Mouse (Mus musculus): ENCODE results near the gene Slfnl1. TPM values are rescaled to one million over a fixed set of nuclear protein-coding genes. Genes with fewer than 3 reads are reported as not detected.

Gene Slfnl1
- polyA plus RNA-seq (2015; fragmentation: Nextera tagmentation; extraction: Ambion mirVana) = not detected in 2 replicates

- no peak for ATAC-seq (ENCODE audit: insufficient read depth, low FRiP score, low read depth)
- H3K4me2 ChIP-seq = no peak within 1 kb of the TSS
Measured at GRCm38 (mm10) chr4:120531986-120532385, at the start of gene Slfnl1. Gene Slfnl1, plus strand, starts transcription at chr4:120532231.

GRCm38 (mm10) chr4:120487707-120488106 lies 44.3 kb upstream of the Slfnl1 start:
- H3K27ac ChIP-seq = no peak overlapping the region
- H3K9me3 ChIP-seq = no peaks in the 10 kb centered on the region
- H3K27me3 ChIP-seq (replicated peaks) = no peaks in the 10 kb centered on the region
- H3K4me2 ChIP-seq = no peak overlapping the region
- 0 out of 2 replicates have a peak, but pooled peaks cover 3% of the 10 kb centered on the region for H3K36me3 ChIP-seq
- 17% methylated on average over 1 of the region's 1 CpGs for WGBS
- H3K4me1 ChIP-seq = no peaks in the 10 kb centered on the region
- H3K9ac ChIP-seq = no peak overlapping the region
- ATAC-seq (ENCODE audit: insufficient read depth, low FRiP score, low read depth) = no peak
- H3K4me3 ChIP-seq (replicated peaks) = no peak overlapping the region

More at GRCm38 (mm10) chr4:120531986-120532385, at the start of gene Slfnl1:
- no peak within 1 kb of the TSS for H3K9ac ChIP-seq
- peaks cover 22% of the 10 kb centered on the region for H3K36me3 ChIP-seq
- 87% methylated on average over 6 of the region's 6 CpGs for WGBS
- H3K27ac ChIP-seq = no peak within 1 kb of the TSS
- H3K9me3 ChIP-seq = no peaks in the 10 kb centered on the region
- no peaks in the 10 kb centered on the region for H3K4me1 ChIP-seq
- H3K27me3 ChIP-seq (replicated peaks) = no peaks in the 10 kb centered on the region
- H3K4me3 ChIP-seq (replicated peaks) = no peak within 1 kb of the TSS

- WGBS = 85% methylated on average over 1 of the region's 1 CpGs
- H3K4me2 ChIP-seq = no peak overlapping the region
- no peaks in the 10 kb centered on the region for H3K27me3 ChIP-seq (replicated peaks)
- H3K9ac ChIP-seq = no peak overlapping the region
- peaks cover 15% of the 10 kb centered on the region for H3K36me3 ChIP-seq
- no peak overlapping the region for H3K4me3 ChIP-seq (replicated peaks)
- H3K27ac ChIP-seq = no peak overlapping the region
- H3K4me1 ChIP-seq = no peaks in the 10 kb centered on the region
- no peaks in the 10 kb centered on the region for H3K9me3 ChIP-seq
- no peak for ATAC-seq (ENCODE audit: insufficient read depth, low FRiP score, low read depth)
Measured at GRCm38 (mm10) chr4:120506955-120507354, 25.1 kb upstream of the Slfnl1 start.

- no peak for ATAC-seq (ENCODE audit: insufficient read depth, low FRiP score, low read depth)
- WGBS = 94% methylated on average over 4 of the region's 4 CpGs
- no peaks in the 10 kb centered on the region for H3K27me3 ChIP-seq (replicated peaks)
Measured at GRCm38 (mm10) chr4:120511203-120511602, 20.8 kb upstream of the Slfnl1 start.

GRCm38 (mm10) chr4:120514366-120514765 lies 17.7 kb upstream of the Slfnl1 start:
- H3K4me3 ChIP-seq (replicated peaks) = no peak overlapping the region
- H3K9ac ChIP-seq = no peak overlapping the region
- H3K4me2 ChIP-seq = no peak overlapping the region
- no peaks in the 10 kb centered on the region for H3K27me3 ChIP-seq (replicated peaks)
- H3K36me3 ChIP-seq = peaks cover 7% of the 10 kb centered on the region
- WGBS = 90% methylated on average over 2 of the region's 2 CpGs
- no peak overlapping the region for H3K27ac ChIP-seq
- no peak for ATAC-seq (ENCODE audit: insufficient read depth, low FRiP score, low read depth)
- no peaks in the 10 kb centered on the region for H3K9me3 ChIP-seq
- H3K4me1 ChIP-seq = no peaks in the 10 kb centered on the region

More at GRCm38 (mm10) chr4:120511203-120511602, 20.8 kb upstream of the Slfnl1 start:
- no peak overlapping the region for H3K27ac ChIP-seq
- no peaks in the 10 kb centered on the region for H3K9me3 ChIP-seq
- H3K4me1 ChIP-seq = no peaks in the 10 kb centered on the region
- no peak overlapping the region for H3K4me3 ChIP-seq (replicated peaks)
- H3K9ac ChIP-seq = no peak overlapping the region
- no peak overlapping the region for H3K4me2 ChIP-seq
- H3K36me3 ChIP-seq = peaks cover 17% of the 10 kb centered on the region

GRCm38 (mm10) chr4:120516491-120516890 lies 15.5 kb upstream of the Slfnl1 start:
- WGBS = 75% methylated on average over 7 of the region's 7 CpGs
- peak overlapping the region; percentile 86 for H3K27ac ChIP-seq
- no peaks in the 10 kb centered on the region for H3K4me1 ChIP-seq
- peak; percentile 97 for ATAC-seq (ENCODE audit: insufficient read depth, low FRiP score, low read depth)
- peaks cover 5% of the 10 kb centered on the region for H3K36me3 ChIP-seq
- H3K27me3 ChIP-seq (replicated peaks) = no peaks in the 10 kb centered on the region
- H3K9me3 ChIP-seq = no peaks in the 10 kb centered on the region
- peak overlapping the region; percentile 13; the same call in 1 of the 2 replicates for H3K4me2 ChIP-seq
- no peak overlapping the region for H3K9ac ChIP-seq
- H3K4me3 ChIP-seq (replicated peaks) = 0 out of 2 replicates have a peak overlapping the region, but pooled peaks have one; percentile 4

- peak; percentile 41; the same call in 1 of the 2 replicates for ATAC-seq (ENCODE audit: insufficient read depth, low FRiP score, low read depth)
- Histone ChIP-seq H3K9ac (no peak overlapping the region), H3K4me3 (replicated peaks) (0 out of 2 replicates have a peak overlapping the region, but pooled peaks have one; percentile 4)
Measured at GRCm38 (mm10) chr4:120516907-120517306, 15.1 kb upstream of the Slfnl1 start.

GRCm38 (mm10) chr4:120517335-120517734 lies 14.7 kb upstream of the Slfnl1 start:
- Histone ChIP-seq H3K4me2 (peak overlapping the region; percentile 13; the same call in 1 of the 2 replicates), H3K27ac (peak overlapping the region; percentile 86), H3K36me3 (peaks cover 5% of the 10 kb centered on the region), H3K4me1 (no peaks in the 10 kb centered on the region), H3K27me3 (replicated peaks) (no peaks in the 10 kb centered on the region), H3K4me3 (replicated peaks) (no peak overlapping the region), H3K9me3 (no peaks in the 10 kb centered on the region), H3K9ac (no peak overlapping the region)
- 73% methylated on average over 4 of the region's 4 CpGs for WGBS
- ATAC-seq (ENCODE audit: insufficient read depth, low FRiP score, low read depth) = no peak

More at GRCm38 (mm10) chr4:120516907-120517306, 15.1 kb upstream of the Slfnl1 start:
- peak overlapping the region; percentile 13; the same call in 1 of the 2 replicates for H3K4me2 ChIP-seq
- no peaks in the 10 kb centered on the region for H3K27me3 ChIP-seq (replicated peaks)
- H3K36me3 ChIP-seq = peaks cover 5% of the 10 kb centered on the region
- 76% methylated on average over 7 of the region's 7 CpGs for WGBS
- peak overlapping the region; percentile 86 for H3K27ac ChIP-seq
- no peaks in the 10 kb centered on the region for H3K4me1 ChIP-seq
- H3K9me3 ChIP-seq = no peaks in the 10 kb centered on the region

- Histone ChIP-seq H3K27me3 (replicated peaks) (no peaks in the 10 kb centered on the region), H3K9ac (no peak overlapping the region), H3K4me2 (no peak overlapping the region), H3K9me3 (no peaks in the 10 kb centered on the region), H3K4me1 (no peaks in the 10 kb centered on the region), H3K4me3 (replicated peaks) (no peak overlapping the region), H3K27ac (no peak overlapping the region), H3K36me3 (peaks cover 21% of the 10 kb centered on the region)
- 87% methylated on average over 5 of the region's 5 CpGs for WGBS
- ATAC-seq (ENCODE audit: insufficient read depth, low FRiP score, low read depth) = no peak
Measured at GRCm38 (mm10) chr4:120521761-120522160, 10.3 kb upstream of the Slfnl1 start.

- no peak overlapping the region for H3K4me3 ChIP-seq (replicated peaks)
- ATAC-seq (ENCODE audit: insufficient read depth, low FRiP score, low read depth) = no peak
- peaks cover 23% of the 10 kb centered on the region for H3K36me3 ChIP-seq
- H3K4me2 ChIP-seq = no peak overlapping the region
- no peak overlapping the region for H3K9ac ChIP-seq
- H3K4me1 ChIP-seq = no peaks in the 10 kb centered on the region
- WGBS = 84% methylated on average over 4 of the region's 4 CpGs
- no peaks in the 10 kb centered on the region for H3K9me3 ChIP-seq
- no peaks in the 10 kb centered on the region for H3K27me3 ChIP-seq (replicated peaks)
- H3K27ac ChIP-seq = no peak overlapping the region
Measured at GRCm38 (mm10) chr4:120522351-120522750, 9.7 kb upstream of the Slfnl1 start.

- Histone ChIP-seq H3K27ac (no peak overlapping the region), H3K36me3 (peaks cover 28% of the 10 kb centered on the region), H3K27me3 (replicated peaks) (no peaks in the 10 kb centered on the region), H3K4me2 (no peak overlapping the region), H3K9me3 (no peaks in the 10 kb centered on the region), H3K9ac (no peak overlapping the region), H3K4me1 (no peaks in the 10 kb centered on the region), H3K4me3 (replicated peaks) (no peak overlapping the region)
- 85% methylated on average over 3 of the region's 3 CpGs for WGBS
- ATAC-seq (ENCODE audit: insufficient read depth, low FRiP score, low read depth) = no peak
Measured at GRCm38 (mm10) chr4:120523092-120523491, 8.9 kb upstream of the Slfnl1 start.

GRCm38 (mm10) chr4:120528171-120528570 lies 3.9 kb upstream of the Slfnl1 start:
- no peak for ATAC-seq (ENCODE audit: insufficient read depth, low FRiP score, low read depth)
- H3K4me1 ChIP-seq = no peaks in the 10 kb centered on the region
- WGBS = 85% methylated on average over 9 of the region's 9 CpGs

GRCm38 (mm10) chr4:120538664-120539063 lies 6.6 kb downstream of the Slfnl1 start:
- Histone ChIP-seq H3K4me1 (no peaks in the 10 kb centered on the region), H3K27ac (no peak overlapping the region), H3K9me3 (no peaks in the 10 kb centered on the region), H3K4me2 (no peak overlapping the region), H3K4me3 (replicated peaks) (no peak overlapping the region), H3K27me3 (replicated peaks) (no peaks in the 10 kb centered on the region), H3K9ac (no peak overlapping the region), H3K36me3 (peaks cover 36% of the 10 kb centered on the region)
- WGBS = 94% methylated on average over 10 of the region's 10 CpGs
- ATAC-seq (ENCODE audit: insufficient read depth, low FRiP score, low read depth) = no peak

More at GRCm38 (mm10) chr4:120528171-120528570, 3.9 kb upstream of the Slfnl1 start:
- no peaks in the 10 kb centered on the region for H3K9me3 ChIP-seq
- H3K27me3 ChIP-seq (replicated peaks) = no peaks in the 10 kb centered on the region
- H3K9ac ChIP-seq = no peak overlapping the region
- no peak overlapping the region for H3K4me3 ChIP-seq (replicated peaks)
- H3K36me3 ChIP-seq = peaks cover 45% of the 10 kb centered on the region
- no peak overlapping the region for H3K4me2 ChIP-seq
- no peak overlapping the region for H3K27ac ChIP-seq

Data from stomach, embryonic 15.5 days (tissue).